Mouse (Mus musculus) liver, embryonic 14.5 days (tissue): ENCODE results near the gene Unc45a. TPM values are rescaled to one million over a fixed set of nuclear protein-coding genes. Genes with fewer than 3 reads are reported as not detected.

ENCODE experiments used
- ATAC-seq: fragments of 200-750 bp; cut with Nextera tagmentation; 2 replicates; pipeline ENCODE4 v1.8.0; 2017; ENCODE audit warnings: moderate number of reproducible peaks, mild to moderate bottlenecking, moderate library complexity; ENCODE audit not compliant: insufficient read depth
- DNase-seq, 3 experiments: peaks; one replicate each; pipeline ENCODE4 v3.0.0-alpha.2; 2012 to 2013; ENCODE audit warnings: low read depth in 3 of 3, low spot score in 3 of 3
- H3K27ac ChIP-seq: fragments of 300-500 bp; sonication (generic); 2 replicates; pipeline ENCODE4 v1.5.1; 2014; ENCODE audit warnings: moderate library complexity, mild to moderate bottlenecking, control low read depth, inconsistent platforms
- H3K27me3 ChIP-seq: fragments of 300-500 bp; sonication (generic); 2 replicates; pipeline ENCODE4 v1.6.1; 2014; ENCODE audit warnings: mild to moderate bottlenecking, low read length, moderate library complexity; ENCODE audit not compliant: control insufficient read depth, insufficient read depth
- H3K36me3 ChIP-seq: fragments of 300-500 bp; sonication (generic); replicated peaks from 2 replicates; pipeline ENCODE4 v1.6.1; 2014; ENCODE audit warnings: low read depth; ENCODE audit not compliant: control insufficient read depth, insufficient read depth
- H3K4me1 ChIP-seq, 2 experiments: fragments of 200-500 bp in 1 of 2; fragments of 300-500 bp in 1 of 2; sonication (generic) in 1 of 2; replicated peaks; 2 replicates each; pipeline ENCODE4 v1.6.1; 2012 to 2014; ENCODE audit warnings: antibody characterized with exemption in 1 of 2, inconsistent platforms in 1 of 2, low read length in 1 of 2; ENCODE audit not compliant: control insufficient read depth in 2 of 2, insufficient read depth in 2 of 2
- H3K4me2 ChIP-seq: fragments of 300-500 bp; sonication (generic); 2 replicates; pipeline ENCODE4 v1.6.1; 2014; ENCODE audit warnings: low read depth, mild to moderate bottlenecking, control low read depth, moderate library complexity
- H3K4me3 ChIP-seq, 2 experiments: fragments of 200-500 bp in 1 of 2; fragments of 300-500 bp in 1 of 2; sonication (generic) in 1 of 2; 2 replicates each; pipeline ENCODE4 v1.5.1; 2012 to 2014; ENCODE audit warnings: low read depth in 2 of 2, low read length in 2 of 2, mild to moderate bottlenecking in 2 of 2, control low read depth in 1 of 2, inconsistent platforms in 1 of 2, moderate library complexity in 1 of 2; ENCODE audit not compliant: insufficient read depth in 1 of 2
- H3K9ac ChIP-seq: fragments of 300-500 bp; sonication (generic); replicated peaks from 2 replicates; pipeline ENCODE4 v1.6.1; 2014; ENCODE audit warnings: mild to moderate bottlenecking, control low read depth, moderate library complexity
- H3K9me3 ChIP-seq: fragments of 300-500 bp; sonication (generic); 2 replicates; pipeline ENCODE4 v1.6.1; 2016; ENCODE audit warnings: low read length, mixed read lengths; ENCODE audit not compliant: control insufficient read depth
- CTCF ChIP-seq: IDR thresholded peaks from 2 replicates; pipeline ENCODE4 v1.5.1; 2016; ENCODE audit warnings: antibody characterized with exemption, low read depth, control low read depth
- EP300 ChIP-seq: IDR thresholded peaks from 2 replicates; pipeline ENCODE4 v1.6.1; 2016; ENCODE audit warnings: antibody characterized with exemption, low read depth
- WGBS: fragments of 180-500 bp; shearing (Covaris S2); extraction: QIAGEN DNeasy Blood & Tissue Kit; methylation state at CpG from one replicate; pipeline ENCODE4 v1.1.7; 2014; ENCODE audit not compliant: insufficient replicate concordance; 5-methylcytosine and 5-hydroxymethylcytosine counted together
- polyA plus RNA-seq, 2 experiments: library from polyadenylated mRNA; depleted of rRNA in 1 of 2; stranded (reverse) in 1 of 2; unstranded in 1 of 2; fragments of >200 nt; fragmentation: Nextera tagmentation in 1 of 2; extraction: Ambion mirVana in 1 of 2; gene quantifications; 2 replicates each; pipeline versions ENCODE4 v1.2.1 to v1.2.3; 2012 to 2014

Gene Unc45a
- polyA plus RNA-seq, 2 experiments = 5.6 to 7.1 TPM

DNA sequence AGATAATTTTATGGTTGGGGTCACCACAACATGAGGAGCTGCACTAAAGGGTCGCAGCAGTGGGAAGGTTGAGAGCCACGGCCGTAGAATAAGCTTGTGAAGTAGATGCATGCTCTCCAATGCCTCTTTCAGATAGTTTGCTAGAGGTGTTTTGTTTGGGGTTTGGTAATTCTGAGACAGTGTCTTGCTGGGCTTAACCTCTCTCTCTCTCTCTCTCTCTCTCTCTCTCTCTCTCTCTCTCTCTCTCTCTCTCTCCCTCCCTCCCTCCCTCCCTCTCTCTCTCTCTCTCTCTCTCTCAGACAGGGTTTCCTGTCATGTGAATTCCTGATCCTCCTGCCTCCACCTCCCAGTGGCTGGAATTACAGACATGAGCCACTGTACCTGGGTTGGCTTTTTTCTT lies 33.9 kb upstream of the Unc45a start:
- Histone ChIP-seq H3K4me3 (no peak overlapping the region), H3K4me2 (no peak overlapping the region), H3K27me3 (peaks cover 23% of the 10 kb centered on the region), H3K9me3 (no peaks in the 10 kb centered on the region), H3K4me1 (peaks cover 0 to 7% of the 10 kb centered on the region in 2 experiments; a peak in 2 of 4 replicates), H3K9ac (no peak overlapping the region), H3K36me3 (no peaks in the 10 kb centered on the region), H3K27ac (no peak overlapping the region)
- TF ChIP-seq EP300 (no peak), CTCF (no peak)
- WGBS = 74% methylated on average over 3 of the region's 3 CpGs
- DNase-seq (no peak), ATAC-seq (no peak)

DNA sequence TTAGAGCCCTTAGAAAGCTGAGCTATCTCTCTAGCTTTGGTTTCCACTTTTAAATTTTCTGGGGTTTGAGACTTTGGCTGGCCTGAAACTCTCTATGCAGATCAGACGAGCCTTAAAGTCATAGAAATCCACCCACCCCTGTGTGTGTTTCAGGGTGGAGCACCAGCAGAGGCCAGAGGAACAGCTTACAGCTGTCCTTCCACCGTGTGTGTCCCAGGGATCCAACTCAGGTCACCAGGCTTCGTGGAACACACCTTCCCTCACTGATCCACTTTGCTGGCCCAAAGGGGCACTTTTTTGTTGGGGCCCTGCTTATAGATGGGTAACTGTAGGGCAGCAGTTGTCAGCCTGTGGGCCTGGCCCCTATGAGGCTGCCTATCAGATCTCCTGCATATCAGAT lies 33.5 kb upstream of the Unc45a start:
- DNase-seq = no peak

DNA sequence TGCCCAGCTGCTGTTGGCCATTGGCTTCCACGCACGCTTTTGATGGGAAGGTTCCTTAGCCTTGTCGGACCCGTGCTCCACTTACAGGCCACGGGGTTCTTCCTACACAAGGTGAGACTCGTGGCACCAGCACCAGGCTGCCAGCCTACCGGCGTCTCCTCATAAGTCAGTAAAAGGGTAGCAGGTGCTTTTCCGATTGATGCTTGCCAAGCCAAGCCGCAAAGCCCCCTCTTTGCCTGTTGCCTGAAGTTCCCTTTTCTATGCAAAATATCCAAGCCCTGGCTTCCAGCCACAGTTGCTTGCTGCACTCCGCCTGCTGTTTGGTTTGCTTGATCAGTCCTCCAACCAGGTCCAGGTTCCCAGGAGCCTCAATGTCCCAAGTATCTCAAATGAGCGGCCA lies 33.0 kb upstream of the Unc45a start:
- peaks cover 0 to 10% of the 10 kb centered on the region in 2 experiments; a peak in 2 of 4 replicates for H3K4me1 ChIP-seq
- H3K9ac ChIP-seq = no peak overlapping the region
- ATAC-seq = no peak
- 73% methylated on average over 12 of the region's 12 CpGs for WGBS
- H3K4me3 ChIP-seq = no peak overlapping the region
- TF ChIP-seq CTCF = no peak
- no peak for TF ChIP-seq EP300
- no peak overlapping the region for H3K27ac ChIP-seq
- H3K9me3 ChIP-seq = no peaks in the 10 kb centered on the region
- no peak for DNase-seq
- H3K27me3 ChIP-seq = peaks cover 23% of the 10 kb centered on the region
- no peak overlapping the region for H3K4me2 ChIP-seq
- no peaks in the 10 kb centered on the region for H3K36me3 ChIP-seq

More for the DNA sequence above, 33.5 kb upstream of the Unc45a start:
- WGBS = 36% methylated on average over 3 of the region's 3 CpGs
- TF ChIP-seq EP300 (no peak), CTCF (no peak)
- Histone ChIP-seq H3K27me3 (peaks cover 23% of the 10 kb centered on the region), H3K4me2 (no peak overlapping the region), H3K9me3 (no peaks in the 10 kb centered on the region), H3K9ac (no peak overlapping the region), H3K36me3 (no peaks in the 10 kb centered on the region), H3K27ac (no peak overlapping the region), H3K4me3 (no peak overlapping the region), H3K4me1 (peaks cover 0 to 10% of the 10 kb centered on the region in 2 experiments; a peak in 2 of 4 replicates)
- ATAC-seq = no peak

DNA sequence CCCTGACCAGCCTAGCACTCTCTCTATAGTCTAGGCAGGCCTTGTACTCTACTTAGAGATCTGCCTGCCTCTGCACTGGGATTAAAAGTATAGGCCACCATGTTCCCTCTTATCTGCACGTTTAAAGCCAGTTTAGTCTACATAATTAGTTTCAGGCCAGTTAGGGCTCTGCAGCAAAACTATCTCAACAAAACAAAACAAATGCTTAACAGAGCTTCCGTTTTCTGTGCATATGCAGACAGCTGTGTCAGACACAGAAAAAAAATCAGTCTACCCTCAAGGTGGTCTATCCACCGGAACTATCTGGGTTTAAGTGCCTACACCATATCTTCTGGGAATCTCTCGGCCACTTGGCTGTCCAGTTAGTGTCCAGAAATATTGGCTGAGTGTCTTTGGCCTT lies 32.5 kb upstream of the Unc45a start:
- DNase-seq (no peak), ATAC-seq (no peak)
- H3K27ac ChIP-seq = no peak overlapping the region
- no peak overlapping the region for H3K4me2 ChIP-seq
- 56% methylated on average over 4 of the region's 4 CpGs for WGBS
- H3K4me1 ChIP-seq = peaks cover 0 to 10% of the 10 kb centered on the region in 2 experiments; a peak in 2 of 4 replicates
- TF ChIP-seq EP300 (no peak), CTCF (no peak)
- no peak overlapping the region for H3K4me3 ChIP-seq
- peaks cover 23% of the 10 kb centered on the region for H3K27me3 ChIP-seq
- H3K9me3 ChIP-seq = no peaks in the 10 kb centered on the region
- H3K36me3 ChIP-seq = no peaks in the 10 kb centered on the region
- no peak overlapping the region for H3K9ac ChIP-seq

DNA sequence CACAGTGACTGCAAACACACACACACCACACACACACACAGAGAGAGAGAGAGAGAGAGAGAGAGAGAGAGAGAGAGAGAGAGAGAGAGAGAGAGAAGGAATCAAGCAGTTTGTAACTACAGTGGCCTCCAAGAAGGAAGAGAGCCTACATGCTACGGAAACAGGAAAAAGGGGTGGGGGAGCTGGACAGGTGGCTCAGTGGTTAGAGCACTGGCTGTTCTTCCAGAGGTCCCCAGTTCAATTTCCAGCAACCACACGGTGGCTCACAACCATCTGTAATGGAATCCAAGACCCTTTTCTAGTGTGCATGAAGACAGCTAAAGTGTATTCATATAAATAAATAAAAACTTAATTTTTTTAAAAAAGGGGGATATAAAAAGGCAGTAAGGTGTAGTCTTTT lies 31.9 kb upstream of the Unc45a start:
- no peaks in the 10 kb centered on the region for H3K9me3 ChIP-seq
- no peaks in the 10 kb centered on the region for H3K36me3 ChIP-seq
- H3K27me3 ChIP-seq = peaks cover 23% of the 10 kb centered on the region
- H3K27ac ChIP-seq = no peak overlapping the region
- ATAC-seq = no peak
- no peak for TF ChIP-seq CTCF
- no peak for TF ChIP-seq EP300
- no peak overlapping the region for H3K4me3 ChIP-seq
- H3K9ac ChIP-seq = no peak overlapping the region
- no peak overlapping the region for H3K4me2 ChIP-seq
- 41% methylated on average over 2 of the region's 2 CpGs for WGBS
- DNase-seq = no peak
- peaks cover 0 to 10% of the 10 kb centered on the region in 2 experiments; a peak in 2 of 4 replicates for H3K4me1 ChIP-seq
